Mouse (Mus musculus) bone marrow macrophage, adult 2 months (primary cell): ENCODE data around the gene Zfp771. TPM values are rescaled to one million over a fixed set of nuclear protein-coding genes. Genes with fewer than 3 reads are reported as not detected.
A peak's percentile ranks its signal among the peaks of the same experiment; 100 is the strongest.

ENCODE experiments used
- H3K27ac ChIP-seq: 2 replicates; pipeline ENCODE4 v1.5.1; 2012; ENCODE audit warnings: low read depth, low read length; ENCODE audit not compliant: insufficient read depth
- H3K4me1 ChIP-seq: 2 replicates; pipeline ENCODE4 v1.6.1; 2012; ENCODE audit warnings: low read length; ENCODE audit not compliant: control insufficient read depth, insufficient read depth
- H3K4me3 ChIP-seq: 2 replicates; pipeline ENCODE4 v1.5.1; 2012; ENCODE audit warnings: mild to moderate bottlenecking, low read length, moderate library complexity; ENCODE audit not compliant: insufficient read depth
- CTCF ChIP-seq: IDR thresholded peaks from 2 replicates; pipeline ENCODE4 v1.5.1; 2012; ENCODE audit warnings: low read depth, mild to moderate bottlenecking, low read length, moderate library complexity
- POLR2A ChIP-seq: IDR thresholded peaks from 2 replicates; pipeline ENCODE4 v1.6.1; 2012; ENCODE audit warnings: mild to moderate bottlenecking, low read depth, low read length, borderline replicate concordance
- polyA plus RNA-seq: library from polyadenylated mRNA; stranded (reverse); fragments of >200 nt; gene quantifications from 2 replicates; pipeline ENCODE4 v1.2.4, GENCODE M21; 2012; ENCODE audit not compliant: missing spikeins, insufficient read depth, insufficient read length

Gene Zfp771
- polyA plus RNA-seq, 1 experiment, result 10.9 TPM

DNA sequence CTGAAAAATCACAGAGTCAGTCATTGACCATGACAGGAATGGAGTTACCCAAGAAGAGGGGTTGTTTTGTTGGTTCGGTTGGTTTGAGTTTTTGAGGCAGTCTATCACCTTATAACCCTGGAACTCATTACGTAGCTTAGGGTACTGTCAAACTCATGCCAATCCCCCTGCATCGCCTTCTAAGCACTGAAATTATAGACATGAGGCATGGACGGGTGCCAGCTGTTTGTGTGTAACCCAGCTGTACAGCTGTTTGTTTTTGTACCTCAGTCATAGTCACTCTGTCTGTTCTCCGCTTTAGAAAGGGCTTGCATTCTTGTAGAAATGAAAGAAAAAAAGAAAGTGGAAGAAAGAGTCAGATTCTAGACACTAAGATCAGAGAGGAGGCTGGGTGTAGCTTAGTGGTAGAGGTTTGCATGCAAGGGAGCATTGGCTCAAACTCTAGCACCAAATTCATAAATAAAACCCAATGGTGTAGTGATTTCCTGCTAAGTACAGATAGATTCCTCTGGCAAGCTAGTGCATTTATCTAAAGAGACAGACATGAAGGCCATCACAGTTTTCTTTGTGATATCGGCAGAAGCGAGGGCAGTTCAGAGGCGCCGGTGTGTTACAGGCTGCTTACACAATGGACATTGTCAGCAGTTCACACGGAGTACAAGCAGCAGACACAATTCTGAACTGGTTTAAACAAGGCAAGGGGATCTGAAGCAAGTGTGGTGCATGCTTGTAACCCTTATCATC is 18.3 kb downstream of the Zfp771 start:
- TF ChIP-seq POLR2A, result no peak
- TF ChIP-seq CTCF, result no peak
- H3K27ac ChIP-seq, result no peak overlapping the region
- no peak overlapping the region for H3K4me3 ChIP-seq
- H3K4me1 ChIP-seq, result peaks cover 14% of the 10 kb centered on the region

DNA sequence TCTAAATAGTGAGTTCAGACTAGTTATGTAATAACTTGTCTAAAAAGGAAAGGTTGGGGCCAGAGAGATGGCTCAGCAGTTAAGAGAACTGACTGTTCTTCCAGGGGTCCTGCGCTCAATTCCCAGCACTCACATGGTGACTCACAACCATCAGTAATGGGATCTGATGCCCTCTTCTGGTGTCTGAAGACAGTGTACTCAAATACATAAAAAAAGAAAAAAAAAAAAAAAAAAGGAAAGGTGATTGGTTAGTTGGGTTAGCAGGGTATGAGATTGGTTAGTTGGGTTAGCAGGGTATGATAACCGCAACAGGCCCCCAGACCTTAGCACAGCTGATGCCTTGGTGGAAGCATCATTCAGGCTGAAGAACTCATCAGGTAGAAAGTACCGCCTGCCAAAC is 19.5 kb downstream of the Zfp771 start:
- Histone ChIP-seq H3K27ac (no peak overlapping the region), H3K4me1 (peaks cover 14% of the 10 kb centered on the region), H3K4me3 (no peak overlapping the region)
- TF ChIP-seq POLR2A (no peak), CTCF (no peak)

DNA sequence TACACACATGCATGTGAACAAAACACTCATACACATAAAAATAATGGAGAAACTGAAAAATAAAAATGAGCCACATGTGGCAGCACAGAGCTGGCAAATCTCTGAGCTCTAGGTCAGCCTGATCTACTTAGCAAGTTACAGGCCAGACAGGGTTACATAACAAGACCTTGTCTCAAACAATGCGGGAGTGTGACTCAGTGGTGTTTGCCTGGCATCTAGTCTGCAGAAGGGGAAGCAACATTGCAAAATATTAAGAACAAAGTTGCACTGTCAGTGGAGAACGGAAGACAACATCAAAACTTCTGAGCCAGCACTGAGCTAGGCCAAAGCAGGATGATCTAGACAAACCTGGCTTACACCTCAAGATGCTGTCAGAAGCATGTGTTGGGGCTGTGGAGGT is 26.2 kb downstream of the Zfp771 start:
- H3K4me1 ChIP-seq, result peaks cover 40% of the 10 kb centered on the region
- H3K4me3 ChIP-seq, result no peak overlapping the region
- no peak for TF ChIP-seq CTCF
- TF ChIP-seq POLR2A, result no peak
- peak overlapping the region; percentile 79 for H3K27ac ChIP-seq

DNA sequence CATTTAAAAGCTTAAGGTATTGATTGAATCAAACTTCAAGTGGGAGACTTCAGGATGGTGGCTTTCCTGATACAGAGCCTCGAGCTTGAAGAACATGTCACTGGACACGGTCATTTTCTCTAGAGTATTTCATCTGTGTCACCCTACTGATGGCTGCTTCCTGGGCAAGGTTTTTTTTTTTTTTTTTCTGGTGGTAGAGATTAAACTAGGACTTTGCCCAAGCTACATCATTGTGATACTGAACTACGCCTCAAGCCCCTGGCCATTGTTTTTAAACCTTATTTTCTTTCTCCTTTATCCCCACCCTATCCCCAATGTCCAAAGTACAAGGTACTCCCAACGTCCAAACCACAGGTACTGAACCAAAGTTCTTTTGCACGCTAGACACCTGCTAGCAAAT is 26.6 kb downstream of the Zfp771 start:
- H3K4me3 ChIP-seq, result no peak overlapping the region
- H3K27ac ChIP-seq, result peak overlapping the region; percentile 69
- H3K4me1 ChIP-seq, result peaks cover 38% of the 10 kb centered on the region
- TF ChIP-seq CTCF (no peak), POLR2A (no peak)

DNA sequence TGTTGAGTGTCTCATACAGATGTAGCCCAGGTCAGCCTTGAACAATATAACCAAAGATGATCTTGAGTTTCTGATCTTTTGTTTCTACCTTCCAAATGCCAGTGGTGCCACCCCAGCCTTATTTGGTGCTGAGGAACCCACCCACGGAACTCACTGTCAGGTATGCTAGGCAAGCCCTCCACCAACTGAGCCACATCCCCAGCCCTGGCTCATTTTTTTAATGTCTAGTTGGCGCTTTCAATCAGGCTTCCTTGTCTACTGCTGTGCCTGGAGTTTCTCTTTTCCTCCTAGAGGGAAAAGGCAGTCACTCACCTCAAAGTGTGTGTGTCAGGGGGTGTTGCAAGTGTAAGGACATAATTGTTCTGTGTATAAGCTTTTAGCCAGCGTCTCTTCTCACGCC is 27.0 kb downstream of the Zfp771 start:
- H3K4me3 ChIP-seq, result no peak overlapping the region

DNA sequence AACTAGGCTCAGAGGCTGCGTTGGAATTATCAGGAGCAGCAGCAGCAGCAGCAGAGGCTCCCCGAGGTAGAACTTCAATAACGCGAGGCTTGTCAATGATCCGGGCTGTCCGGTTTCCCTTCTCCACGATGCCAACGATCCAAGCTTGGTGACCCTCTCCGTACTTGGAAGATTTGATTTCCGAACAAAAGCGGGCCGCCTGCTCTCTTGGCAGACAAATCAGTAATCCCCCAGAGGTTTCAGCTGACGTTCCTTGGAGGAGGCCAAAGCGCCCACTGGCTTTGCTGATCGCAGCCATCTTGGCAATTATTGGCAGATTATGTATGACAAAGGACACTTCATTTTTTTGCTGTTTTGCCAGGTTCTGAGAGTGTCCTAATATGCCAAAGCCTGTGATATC is 28.5 kb downstream of the Zfp771 start:
- Histone ChIP-seq H3K4me3 (peak overlapping the region; percentile 77), H3K27ac (no peak overlapping the region), H3K4me1 (peaks cover 38% of the 10 kb centered on the region)
- no peak for TF ChIP-seq POLR2A
- TF ChIP-seq CTCF, result no peak

More for the DNA sequence above, 27.0 kb downstream of the Zfp771 start:
- Histone ChIP-seq H3K4me1 (peaks cover 38% of the 10 kb centered on the region), H3K27ac (peak overlapping the region; percentile 69)
- no peak for TF ChIP-seq CTCF
- TF ChIP-seq POLR2A, result no peak

DNA sequence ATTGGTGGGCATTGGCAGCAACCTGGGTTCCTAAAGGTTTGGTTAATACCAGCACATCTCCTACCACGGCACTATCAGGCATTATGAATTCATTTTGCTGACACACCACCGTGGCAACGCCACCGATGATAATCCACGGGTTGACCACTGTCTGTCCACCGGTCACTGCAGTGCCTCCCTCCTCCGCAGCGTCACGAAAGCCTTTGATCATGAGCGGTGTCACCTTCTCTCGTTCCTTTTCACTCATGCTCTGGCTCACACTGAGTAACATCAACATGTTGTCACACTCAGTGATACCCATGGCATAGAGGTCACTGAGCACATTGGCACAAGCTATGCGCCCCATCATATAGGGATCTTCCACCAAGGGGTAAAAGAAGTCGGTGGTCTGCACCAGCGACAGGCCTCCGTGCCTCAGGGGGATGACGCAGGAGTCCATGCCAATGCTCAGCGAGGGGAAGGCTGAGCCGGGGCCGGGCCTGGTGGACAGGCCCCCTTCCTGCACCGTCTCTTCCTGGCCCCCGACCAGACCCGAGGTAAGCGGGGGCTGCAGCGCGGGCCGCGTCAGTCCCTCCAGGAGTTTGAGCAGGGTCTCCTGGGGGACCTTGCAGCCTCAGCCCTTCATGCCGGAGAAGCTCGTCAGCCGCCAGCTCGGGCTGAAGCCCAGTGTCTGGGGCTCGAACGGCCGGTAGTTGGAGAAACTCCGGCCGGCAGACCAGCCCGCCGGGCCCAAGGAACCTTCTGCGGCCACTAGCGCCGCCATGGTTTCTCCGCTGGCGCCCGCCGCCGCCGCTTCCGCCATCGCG is 29.2 kb downstream of the Zfp771 start:
- H3K4me1 ChIP-seq, result peaks cover 38% of the 10 kb centered on the region
- H3K4me3 ChIP-seq, result peak overlapping the region; percentile 77
- peak overlapping the region; percentile 67 for H3K27ac ChIP-seq
- TF ChIP-seq CTCF (no peak), POLR2A (no peak)

DNA sequence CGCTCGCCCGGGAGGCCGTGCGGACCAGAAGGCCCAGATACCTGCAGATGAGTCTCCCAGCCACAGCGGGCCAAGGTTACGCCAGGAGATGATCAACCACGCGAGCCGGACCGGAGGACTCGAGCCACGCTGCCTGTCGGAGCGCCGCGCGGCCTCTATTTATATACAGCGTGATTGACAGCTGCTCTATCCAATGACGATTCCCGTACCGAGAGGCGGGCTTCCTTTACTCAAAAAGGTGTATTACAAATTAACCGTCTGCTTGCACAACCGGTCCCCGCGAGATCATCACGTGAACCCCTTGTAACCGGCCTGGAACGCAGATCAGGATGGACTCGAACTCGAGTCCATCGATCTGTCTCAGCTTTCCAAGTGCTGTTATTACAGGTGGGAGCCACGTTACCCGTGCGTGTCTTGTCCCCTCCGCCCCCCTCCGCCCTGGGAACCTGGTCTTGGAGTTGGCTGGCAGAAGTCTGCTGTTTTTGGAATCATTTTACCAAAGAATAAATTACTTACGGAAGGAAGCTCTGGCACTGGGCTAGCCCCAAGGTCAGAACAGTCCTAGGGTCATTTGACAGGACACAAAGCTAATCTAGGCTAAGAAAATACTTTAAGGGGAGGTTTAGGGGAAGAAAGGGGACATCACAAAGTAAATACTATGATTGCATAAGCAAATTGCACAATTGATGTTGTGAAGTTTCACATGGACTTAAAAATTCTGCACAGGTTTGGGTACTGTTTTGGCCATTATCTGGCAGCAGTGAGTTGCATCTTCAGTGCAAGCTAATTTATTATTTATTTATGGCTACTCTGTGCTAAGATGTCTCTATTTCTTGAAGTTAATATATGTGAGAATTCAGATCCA is 30.1 kb downstream of the Zfp771 start, which contains the start of gene Sephs2:
Gene Sephs2 (minus strand): TSS at position 131 of the 865 bp plus-strand sequence.
- TF ChIP-seq CTCF (no peak), POLR2A (no peak)
- Histone ChIP-seq H3K4me3 (peak within 1 kb of the TSS; percentile 77), H3K4me1 (peaks cover 38% of the 10 kb centered on the region), H3K27ac (peak within 1 kb of the TSS; percentile 67)

DNA sequence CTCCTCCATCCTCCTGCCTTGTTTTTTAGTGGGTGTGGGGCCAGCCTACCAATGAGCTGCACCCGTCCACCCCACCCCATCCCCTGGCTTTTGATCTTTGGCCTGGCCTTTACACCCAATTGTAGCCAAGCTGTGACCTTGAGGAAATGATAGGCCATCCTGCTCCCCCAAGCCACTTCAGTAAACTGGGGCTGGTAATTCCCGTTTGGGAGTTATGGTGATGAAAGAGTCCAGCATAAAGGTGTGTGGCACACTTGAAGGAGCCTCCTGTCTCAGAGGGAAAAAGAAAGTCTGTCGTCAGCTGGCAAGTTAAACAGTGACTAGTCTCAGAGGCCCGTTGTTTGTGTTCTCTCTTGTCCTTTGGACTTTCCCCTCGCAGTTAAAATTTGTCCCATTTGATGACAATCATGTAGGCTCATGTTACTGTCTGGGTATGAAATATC is 32.5 kb downstream of the Zfp771 start:
- H3K27ac ChIP-seq, result no peak overlapping the region
- peaks cover 17% of the 10 kb centered on the region for H3K4me1 ChIP-seq
- TF ChIP-seq POLR2A, result no peak
- TF ChIP-seq CTCF, result no peak
- H3K4me3 ChIP-seq, result no peak overlapping the region
